Mouse (Mus musculus) hindbrain, embryonic 12.5 days (tissue): ENCODE data around the gene B4galnt1. TPM values are rescaled to one million over a fixed set of nuclear protein-coding genes. Genes with fewer than 3 reads are reported as not detected.
A peak's percentile ranks its signal among the peaks of the same experiment; 100 is the strongest.

Source experiments
- ATAC-seq: fragments of 200-750 bp; cut with Nextera tagmentation; 2 replicates; pipeline ENCODE4 v1.8.0; 2017; ENCODE audit warnings: moderate TSS enrichment; ENCODE audit not compliant: low FRiP score
- H3K27ac ChIP-seq: fragments of 300-500 bp; sonication (generic); 2 replicates; pipeline ENCODE4 v1.5.1; 2016; ENCODE audit warnings: mild to moderate bottlenecking
- H3K27me3 ChIP-seq: fragments of 300-500 bp; sonication (generic); 2 replicates; pipeline ENCODE4 v1.6.1; 2016; ENCODE audit warnings: mild to moderate bottlenecking
- H3K36me3 ChIP-seq: fragments of 300-500 bp; sonication (generic); 2 replicates; pipeline ENCODE4 v1.6.1; 2016; ENCODE audit warnings: mild to moderate bottlenecking
- H3K4me1 ChIP-seq: fragments of 300-500 bp; sonication (generic); 2 replicates; pipeline ENCODE4 v1.6.1; 2016
- H3K4me2 ChIP-seq: fragments of 300-500 bp; sonication (generic); replicated peaks from 2 replicates; pipeline ENCODE4 v1.6.1; 2016; ENCODE audit warnings: mild to moderate bottlenecking
- H3K4me3 ChIP-seq: fragments of 300-500 bp; sonication (generic); 2 replicates; pipeline ENCODE4 v1.5.1; 2016; ENCODE audit warnings: mild to moderate bottlenecking
- H3K9ac ChIP-seq: fragments of 300-500 bp; sonication (generic); 2 replicates; pipeline ENCODE4 v1.6.1; 2016; ENCODE audit warnings: mild to moderate bottlenecking, moderate library complexity
- H3K9me3 ChIP-seq: fragments of 300-500 bp; sonication (generic); replicated peaks from 2 replicates; pipeline ENCODE4 v1.6.1; 2016; ENCODE audit warnings: mild to moderate bottlenecking
- WGBS: fragments of 180-500 bp; shearing (Covaris S2); methylation state at CpG from one replicate; pipeline ENCODE4 v1.1.7; 2016; 5-methylcytosine and 5-hydroxymethylcytosine counted together
- polyA plus RNA-seq: library from polyadenylated mRNA; unstranded; fragments of >200 nt; fragmentation: Nextera tagmentation; extraction: Ambion mirVana; gene quantifications from 2 replicates; pipeline ENCODE4 v1.2.1, GENCODE M21; 2016

B4galnt1 gene
- polyA plus RNA-seq, 1 experiment from 2014 or later, result 21.6 TPM

DNA sequence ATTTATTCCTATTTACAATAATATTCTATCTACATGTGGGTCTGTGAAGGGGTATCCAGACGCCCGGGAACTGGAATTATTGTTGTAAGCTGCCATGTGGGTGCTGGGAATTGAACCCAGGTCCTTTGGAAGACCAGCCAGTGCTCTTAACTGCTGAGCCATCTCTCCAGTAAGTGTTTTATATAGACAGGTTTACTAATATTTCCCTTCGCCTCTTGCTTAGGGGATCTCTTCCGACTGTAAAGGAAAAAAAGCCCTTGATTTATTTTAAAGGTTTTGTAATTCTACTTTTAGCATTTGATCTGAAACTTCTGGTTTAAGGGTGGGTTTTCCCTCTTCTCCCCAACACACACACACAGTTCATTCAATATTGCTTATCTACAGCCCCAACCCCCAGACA is 835 bp upstream of the B4galnt1 start:
- ATAC-seq, result no peak
- H3K4me3 ChIP-seq, result no peak overlapping the region
- no peaks in the 10 kb centered on the region for H3K36me3 ChIP-seq
- WGBS, result 92% methylated on average over 4 of the region's 4 CpGs
- H3K4me1 ChIP-seq, result peaks cover 9% of the 10 kb centered on the region; the same call in 1 of the 2 replicates
- no peak overlapping the region for H3K4me2 ChIP-seq
- H3K9me3 ChIP-seq, result no peaks in the 10 kb centered on the region
- peaks cover 43% of the 10 kb centered on the region for H3K27me3 ChIP-seq
- no peak overlapping the region for H3K27ac ChIP-seq
- H3K9ac ChIP-seq, result peak overlapping the region; percentile 87; the same call in 1 of the 2 replicates

GRCm38 (mm10) chr10:127165354-127165653 is 279 bp downstream of the B4galnt1 start:
- H3K27ac ChIP-seq, result peak overlapping the region; percentile 86
- WGBS, result under 1% methylated on average over 34 of the region's 42 CpGs
- H3K4me3 ChIP-seq, result peak overlapping the region; percentile 68
- peaks cover 55% of the 10 kb centered on the region for H3K27me3 ChIP-seq
- H3K9ac ChIP-seq, result peak overlapping the region; percentile 87
- ATAC-seq, result peak; percentile 68
- H3K36me3 ChIP-seq, result no peaks in the 10 kb centered on the region
- peaks cover 16% of the 10 kb centered on the region for H3K4me1 ChIP-seq
- H3K4me2 ChIP-seq, result peak overlapping the region; percentile 99
- no peaks in the 10 kb centered on the region for H3K9me3 ChIP-seq

DNA sequence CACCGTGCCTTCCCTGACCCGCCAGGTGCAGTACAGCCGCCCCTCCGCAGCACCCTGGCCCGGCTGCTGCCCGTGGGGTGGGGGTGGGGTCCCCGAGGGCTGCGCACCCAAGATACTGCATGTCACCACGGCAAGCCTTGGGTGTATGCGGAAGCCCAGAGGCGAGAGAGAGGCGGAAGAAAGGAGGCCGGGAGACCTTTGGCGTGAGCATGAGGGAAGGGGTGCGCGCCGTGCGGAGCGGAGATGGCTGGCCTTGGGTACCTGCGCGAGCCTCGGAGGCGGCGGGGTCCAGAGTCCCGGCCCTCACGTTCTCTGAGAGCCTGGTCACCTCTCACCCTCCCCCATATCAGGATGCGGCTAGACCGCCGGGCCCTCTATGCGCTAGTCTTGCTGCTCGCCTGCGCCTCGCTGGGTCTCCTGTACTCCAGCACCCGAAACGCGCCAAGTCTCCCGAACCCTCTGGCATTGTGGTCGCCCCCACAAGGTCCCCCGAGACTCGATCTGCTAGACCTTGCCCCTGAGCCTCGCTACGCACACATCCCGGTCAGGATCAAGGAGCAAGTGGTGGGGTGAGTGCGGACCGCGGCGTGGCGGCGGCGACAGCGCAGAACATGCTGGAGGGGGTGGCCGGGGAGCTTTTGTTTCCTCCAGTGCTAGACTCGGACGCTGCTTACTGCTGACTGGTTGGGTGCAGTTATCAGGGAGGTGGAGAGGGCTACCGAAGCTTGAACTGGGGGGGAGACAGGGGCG is 804 bp downstream of the B4galnt1 start:
- H3K4me2 ChIP-seq, result peak overlapping the region; percentile 99
- H3K27ac ChIP-seq, result peak overlapping the region; percentile 86
- H3K36me3 ChIP-seq, result no peaks in the 10 kb centered on the region
- H3K4me3 ChIP-seq, result peak overlapping the region; percentile 68
- no peaks in the 10 kb centered on the region for H3K9me3 ChIP-seq
- peaks cover 60% of the 10 kb centered on the region for H3K27me3 ChIP-seq
- H3K4me1 ChIP-seq, result peaks cover 16% of the 10 kb centered on the region
- ATAC-seq, result peak; percentile 59
- H3K9ac ChIP-seq, result peak overlapping the region; percentile 87
- 1% methylated on average over 56 of the region's 56 CpGs for WGBS

- Histone ChIP-seq H3K4me2 (peak overlapping the region; percentile 99), H3K27me3 (peaks cover 65% of the 10 kb centered on the region), H3K4me1 (peaks cover 16% of the 10 kb centered on the region), H3K9me3 (no peaks in the 10 kb centered on the region), H3K27ac (peak overlapping the region; percentile 86), H3K4me3 (peak overlapping the region; percentile 68), H3K9ac (peak overlapping the region; percentile 87), H3K36me3 (no peaks in the 10 kb centered on the region)
- ATAC-seq, result no peak; the same call in 1 of the 2 replicates
- WGBS, result 2% methylated on average over 11 of the region's 11 CpGs
These were observed 1.3 kb downstream of the B4galnt1 start for GRCm38 (mm10) chr10:127166404-127166715.

- peaks cover 71% of the 10 kb centered on the region for H3K27me3 ChIP-seq
- no peaks in the 10 kb centered on the region for H3K36me3 ChIP-seq
- peak overlapping the region; percentile 87 for H3K9ac ChIP-seq
- H3K4me1 ChIP-seq, result peaks cover 16% of the 10 kb centered on the region
- 20% methylated on average over 15 of the region's 15 CpGs for WGBS
- H3K4me3 ChIP-seq, result peak overlapping the region; percentile 68
- no peak for ATAC-seq
- no peaks in the 10 kb centered on the region for H3K9me3 ChIP-seq
- H3K27ac ChIP-seq, result peak overlapping the region; percentile 86; the same call in 1 of the 2 replicates
- peak overlapping the region; percentile 99 for H3K4me2 ChIP-seq
These were observed 2.0 kb downstream of the B4galnt1 start for GRCm38 (mm10) chr10:127166771-127167613.

GRCm38 (mm10) chr10:127167614-127168192 is 2.7 kb downstream of the B4galnt1 start:
- H3K36me3 ChIP-seq, result no peaks in the 10 kb centered on the region
- 46% methylated on average over 10 of the region's 10 CpGs for WGBS
- H3K9ac ChIP-seq, result no peak overlapping the region
- no peak overlapping the region for H3K4me2 ChIP-seq
- no peak overlapping the region for H3K27ac ChIP-seq
- peaks cover 76% of the 10 kb centered on the region for H3K27me3 ChIP-seq
- ATAC-seq, result no peak
- H3K4me1 ChIP-seq, result peaks cover 16% of the 10 kb centered on the region
- no peaks in the 10 kb centered on the region for H3K9me3 ChIP-seq
- peak overlapping the region; percentile 6; the same call in 1 of the 2 replicates for H3K4me3 ChIP-seq

DNA sequence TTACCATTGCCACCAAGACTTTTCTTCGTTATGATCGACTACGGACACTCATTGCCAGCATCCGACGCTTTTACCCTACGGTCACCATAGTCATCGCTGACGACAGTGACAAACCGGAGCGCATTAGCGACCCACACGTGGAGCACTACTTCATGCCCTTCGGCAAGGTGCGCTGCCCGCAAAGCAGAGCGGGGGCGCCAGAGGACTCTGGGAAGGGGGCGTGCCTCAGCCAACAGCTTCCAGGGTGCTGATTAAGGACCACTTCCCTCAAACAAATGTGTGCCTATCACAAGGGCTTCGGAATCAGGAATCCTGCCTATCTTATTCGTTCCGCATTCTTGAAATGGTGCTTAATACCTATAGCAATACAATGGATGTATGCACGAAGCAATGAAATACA is 5.0 kb downstream of the B4galnt1 start:
- H3K4me2 ChIP-seq, result peak overlapping the region; percentile 43
- no peak overlapping the region for H3K27ac ChIP-seq
- H3K4me1 ChIP-seq, result peaks cover 16% of the 10 kb centered on the region
- H3K9ac ChIP-seq, result no peak overlapping the region
- ATAC-seq, result no peak
- H3K9me3 ChIP-seq, result no peaks in the 10 kb centered on the region
- H3K4me3 ChIP-seq, result peak overlapping the region; percentile 23; the same call in 1 of the 2 replicates
- WGBS, result 2% methylated on average over 22 of the region's 22 CpGs
- H3K27me3 ChIP-seq, result peaks cover 91% of the 10 kb centered on the region
- 0 out of 2 replicates have a peak, but pooled peaks cover 6% of the 10 kb centered on the region for H3K36me3 ChIP-seq

DNA sequence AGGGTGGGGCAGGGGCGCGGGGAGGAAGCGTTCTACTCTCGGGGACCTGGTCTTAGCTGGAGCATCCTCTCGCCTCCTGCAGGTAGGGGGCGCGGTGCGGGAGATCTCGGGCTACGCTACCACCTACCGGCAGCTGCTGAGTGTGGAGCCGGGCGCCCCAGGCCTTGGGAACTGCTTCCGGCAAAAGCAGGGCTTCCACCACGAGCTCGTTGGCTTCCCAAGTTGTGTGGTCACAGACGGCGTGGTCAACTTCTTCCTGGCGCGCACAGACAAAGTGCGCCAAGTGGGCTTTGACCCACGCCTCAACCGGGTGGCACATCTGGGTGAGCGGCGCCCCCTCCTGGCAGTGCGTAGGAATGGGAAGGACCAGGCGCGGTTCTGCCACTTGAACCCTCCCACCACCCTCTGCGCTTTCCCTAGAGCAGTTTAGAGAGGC is 5.8 kb downstream of the B4galnt1 start:
- 0 out of 2 replicates have a peak, but pooled peaks cover 6% of the 10 kb centered on the region for H3K36me3 ChIP-seq
- peak overlapping the region; percentile 23 for H3K4me3 ChIP-seq
- peaks cover 14% of the 10 kb centered on the region for H3K4me1 ChIP-seq
- no peaks in the 10 kb centered on the region for H3K9me3 ChIP-seq
- peaks cover 90% of the 10 kb centered on the region for H3K27me3 ChIP-seq
- H3K4me2 ChIP-seq, result peak overlapping the region; percentile 43
- H3K9ac ChIP-seq, result no peak overlapping the region
- WGBS, result 1% methylated on average over 29 of the region's 29 CpGs
- ATAC-seq, result peak; percentile 29
- H3K27ac ChIP-seq, result no peak overlapping the region

- Histone ChIP-seq H3K9ac (no peak overlapping the region), H3K4me1 (peaks cover 12% of the 10 kb centered on the region), H3K27me3 (peaks cover 90% of the 10 kb centered on the region), H3K9me3 (no peaks in the 10 kb centered on the region), H3K36me3 (0 out of 2 replicates have a peak, but pooled peaks cover 6% of the 10 kb centered on the region), H3K4me3 (no peak overlapping the region), H3K27ac (no peak overlapping the region), H3K4me2 (no peak overlapping the region)
- WGBS, result 83% methylated on average over 15 of the region's 15 CpGs
- ATAC-seq, result no peak
These were observed 6.7 kb downstream of the B4galnt1 start for GRCm38 (mm10) chr10:127171631-127172200.

- no peak for ATAC-seq
- no peak overlapping the region for H3K9ac ChIP-seq
- no peak overlapping the region for H3K4me3 ChIP-seq
- H3K4me2 ChIP-seq, result no peak overlapping the region
- H3K36me3 ChIP-seq, result 0 out of 2 replicates have a peak, but pooled peaks cover 6% of the 10 kb centered on the region
- 84% methylated on average over 16 of the region's 16 CpGs for WGBS
- peaks cover 90% of the 10 kb centered on the region for H3K27me3 ChIP-seq
- no peak overlapping the region for H3K27ac ChIP-seq
- H3K4me1 ChIP-seq, result peaks cover 16% of the 10 kb centered on the region
- no peaks in the 10 kb centered on the region for H3K9me3 ChIP-seq
These were observed 8.4 kb downstream of the B4galnt1 start for GRCm38 (mm10) chr10:127173148-127174065.

DNA sequence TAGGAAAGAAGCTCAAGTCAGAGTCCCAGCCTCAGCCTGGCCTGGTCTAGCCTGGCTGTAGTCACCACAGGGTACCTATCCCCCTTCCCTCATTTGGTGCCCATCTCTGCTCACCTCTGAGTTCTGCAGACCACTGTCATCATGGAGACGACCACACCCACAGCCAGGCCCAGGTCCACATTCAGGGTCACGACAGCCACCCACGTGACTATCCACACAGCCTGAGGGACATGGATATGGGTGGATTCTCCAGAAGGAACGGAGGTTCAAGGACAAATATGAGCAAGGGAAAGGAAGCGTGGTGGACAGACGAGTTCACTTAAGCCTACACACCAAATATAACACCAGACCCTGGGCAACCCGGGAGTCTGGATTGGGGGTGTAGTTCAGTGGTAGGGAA is 9.1 kb downstream of the B4galnt1 start:
- no peak overlapping the region for H3K4me2 ChIP-seq
- H3K4me3 ChIP-seq, result no peak overlapping the region
- WGBS, result 85% methylated on average over 7 of the region's 7 CpGs
- peaks cover 20% of the 10 kb centered on the region for H3K4me1 ChIP-seq
- H3K9me3 ChIP-seq, result no peaks in the 10 kb centered on the region
- peaks cover 90% of the 10 kb centered on the region for H3K27me3 ChIP-seq
- H3K27ac ChIP-seq, result no peak overlapping the region
- no peak overlapping the region for H3K9ac ChIP-seq
- no peak for ATAC-seq
- 0 out of 2 replicates have a peak, but pooled peaks cover 6% of the 10 kb centered on the region for H3K36me3 ChIP-seq
